Mouse (Mus musculus) brain, embryonic 14.5 days (tissue): ENCODE data around the gene Proser1. TPM values are rescaled to one million over a fixed set of nuclear protein-coding genes. Genes with fewer than 3 reads are reported as not detected.

Source experiments
- DNase-seq: peaks from one replicate; pipeline ENCODE4 v3.0.0-alpha.2; 2011; ENCODE audit warnings: low read depth
- CTCF ChIP-seq: fragments of 200-500 bp; IDR thresholded peaks from 2 replicates; pipeline ENCODE4 v1.5.1; 2012; ENCODE audit warnings: inconsistent platforms, mild to moderate bottlenecking, moderate library complexity, borderline replicate concordance; ENCODE audit not compliant: insufficient read depth, insufficient read length; ENCODE audit errors: extremely low read depth
- POLR2A ChIP-seq: fragments of 200-500 bp; IDR thresholded peaks from 2 replicates; pipeline ENCODE4 v1.6.1; 2012; ENCODE audit warnings: mild to moderate bottlenecking, inconsistent platforms, borderline replicate concordance; ENCODE audit not compliant: poor library complexity, insufficient read depth, insufficient read length, severe bottlenecking; ENCODE audit errors: extremely low read depth
- polyA plus RNA-seq: library from polyadenylated mRNA; depleted of rRNA; stranded (reverse); fragments of >200 nt; gene quantifications from 2 replicates; pipeline ENCODE4 v1.2.3, GENCODE M21; 2012

The Proser1 gene
- polyA plus RNA-seq, 1 experiment, result 30.7 TPM

DNA sequence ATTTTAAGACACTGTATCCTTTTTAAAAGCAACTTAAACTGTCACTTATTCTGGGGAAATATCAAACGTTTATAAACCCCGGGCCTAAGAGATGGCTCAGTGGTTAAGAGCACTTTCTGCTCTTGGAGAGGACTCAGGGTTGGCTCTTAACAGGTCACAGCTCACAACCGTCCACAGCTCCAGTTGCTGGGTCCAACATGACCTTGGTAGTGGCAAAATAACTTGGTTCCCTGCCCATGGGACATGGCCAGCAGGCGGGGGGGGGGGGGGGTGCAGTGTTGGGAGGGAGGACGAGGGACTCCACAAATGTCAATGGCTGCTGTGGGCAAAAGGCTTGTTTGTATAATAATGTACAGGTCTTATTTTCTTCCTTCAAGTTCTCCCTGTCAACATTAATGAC lies 3.9 kb downstream of the Proser1 start:
- no peak for DNase-seq
- TF ChIP-seq CTCF, result no peak
- TF ChIP-seq POLR2A, result no peak

DNA sequence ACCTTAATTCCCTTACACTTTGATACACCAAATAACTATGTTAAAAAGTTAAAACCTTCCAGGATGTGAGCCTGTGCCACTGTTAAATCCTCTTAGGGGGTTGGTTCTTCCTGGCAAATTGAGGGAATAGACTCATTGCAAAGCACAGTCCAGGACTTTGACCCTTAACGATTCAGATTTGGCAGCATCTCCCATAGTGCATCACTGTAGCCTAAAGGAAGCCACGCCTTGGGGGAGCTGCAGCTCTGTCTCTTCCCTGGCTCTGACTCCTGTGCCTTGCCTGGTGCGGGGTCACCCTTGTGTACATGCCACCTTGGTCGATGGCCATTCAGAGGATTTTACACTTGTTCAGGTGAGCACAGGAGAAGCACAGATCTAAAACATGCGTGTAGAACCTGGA lies 6.2 kb downstream of the Proser1 start:
- TF ChIP-seq POLR2A (no peak), CTCF (no peak)
- DNase-seq, result no peak

DNA sequence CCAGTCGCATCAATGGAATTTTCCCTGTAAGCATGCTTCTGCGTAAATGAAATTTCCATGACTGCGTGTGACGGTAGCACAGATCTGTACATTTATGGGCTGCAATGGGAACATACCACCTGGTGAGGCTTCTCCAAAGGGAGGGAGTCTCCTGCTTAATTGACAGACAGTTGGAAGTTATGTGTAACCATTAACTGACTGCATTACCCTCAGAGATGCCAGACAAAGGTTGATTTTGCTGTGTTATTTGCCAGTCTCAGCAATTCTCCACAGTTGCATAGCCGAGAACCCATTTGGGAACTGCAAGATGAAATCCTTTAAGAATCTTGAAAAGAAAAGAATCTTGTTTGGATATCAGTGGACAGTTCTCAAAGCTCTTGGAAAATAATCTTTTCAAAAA lies 8.6 kb downstream of the Proser1 start:
- TF ChIP-seq POLR2A, result no peak

GRCm38 (mm10) chr3:53474179-53474578 lies 10.7 kb downstream of the Proser1 start:
- no peak for TF ChIP-seq CTCF
- no peak for TF ChIP-seq POLR2A
- no peak for DNase-seq

More for the DNA sequence above, 8.6 kb downstream of the Proser1 start:
- DNase-seq, result no peak

DNA sequence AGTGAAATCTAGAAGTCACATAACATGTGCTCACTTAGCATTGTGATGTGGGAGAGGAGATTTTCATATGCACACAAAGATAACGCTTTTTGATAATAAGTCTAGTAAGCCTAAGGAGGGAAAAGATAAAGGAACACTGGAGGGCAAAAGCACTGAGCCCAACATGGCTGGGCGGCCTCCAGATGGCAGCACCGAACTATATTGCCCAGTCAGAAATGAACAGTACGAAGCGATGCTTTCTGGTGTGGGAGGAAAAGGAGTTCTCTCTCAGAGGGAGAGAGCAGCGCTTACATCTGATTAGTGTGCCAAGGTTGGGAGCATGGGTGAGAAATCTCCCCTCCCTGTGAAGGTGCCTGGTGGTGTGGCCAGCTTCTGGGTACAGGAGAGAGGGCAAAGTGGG lies 12.4 kb downstream of the Proser1 start:
- peak; percentile 63 for DNase-seq
- TF ChIP-seq CTCF (peak; percentile 73), POLR2A (no peak)

DNA sequence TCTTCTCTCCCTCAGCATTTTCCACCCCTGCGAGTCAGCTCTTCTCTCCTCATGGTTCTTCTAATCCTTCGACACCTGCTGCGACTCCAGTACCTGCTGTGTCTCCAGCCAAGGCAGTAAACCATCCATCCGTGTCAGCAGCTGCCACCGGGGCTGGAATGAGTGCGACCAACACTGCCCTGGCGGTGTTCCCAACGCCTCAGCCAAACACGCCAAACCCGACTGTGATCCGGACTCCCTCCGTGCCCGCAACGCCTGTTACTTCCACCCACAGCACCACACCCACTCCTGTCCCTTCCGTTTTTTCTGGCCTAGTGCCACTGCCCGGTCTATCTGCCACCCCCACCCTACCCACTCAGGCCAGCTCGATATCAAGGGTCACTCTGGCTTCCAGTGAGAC lies 14.0 kb downstream of the Proser1 start:
- TF ChIP-seq POLR2A (no peak), CTCF (no peak)
- no peak for DNase-seq

- DNase-seq, result no peak
- TF ChIP-seq POLR2A (no peak), CTCF (no peak)
Measured at GRCm38 (mm10) chr3:53478419-53479046, 15.1 kb downstream of the Proser1 start.

DNA sequence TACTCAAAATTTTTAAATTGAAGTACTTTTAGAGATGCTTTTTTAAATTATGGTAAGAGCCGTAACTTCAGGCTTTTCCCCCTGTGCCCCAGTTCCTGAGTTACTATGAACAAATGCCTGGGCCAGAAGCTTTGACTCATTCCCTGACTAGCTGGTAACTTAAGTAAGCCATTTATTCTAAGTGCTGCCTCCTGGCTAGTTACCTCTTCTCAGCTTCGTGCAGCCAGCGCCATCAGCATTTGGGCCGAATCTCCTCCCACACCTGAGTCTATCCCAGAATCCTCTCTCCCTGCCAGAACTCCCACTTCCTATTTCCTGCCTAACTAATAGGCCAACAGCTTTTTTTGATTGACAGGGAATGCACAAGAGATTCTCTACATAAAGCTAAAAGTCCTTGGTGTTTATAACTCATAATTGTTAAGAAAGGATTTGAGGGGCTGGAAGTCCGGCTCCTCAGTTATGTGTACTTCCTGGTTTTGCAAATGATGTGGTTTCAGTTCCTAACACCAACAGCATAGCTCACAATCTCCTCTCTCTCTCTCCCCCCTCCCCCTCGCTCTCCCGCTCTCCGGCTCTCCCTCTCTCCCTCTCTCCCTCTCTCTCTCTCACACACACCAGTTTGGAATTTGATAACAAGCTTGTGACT lies 20.1 kb downstream of the Proser1 start:
- DNase-seq, result no peak
- TF ChIP-seq POLR2A (no peak), CTCF (no peak)

DNA sequence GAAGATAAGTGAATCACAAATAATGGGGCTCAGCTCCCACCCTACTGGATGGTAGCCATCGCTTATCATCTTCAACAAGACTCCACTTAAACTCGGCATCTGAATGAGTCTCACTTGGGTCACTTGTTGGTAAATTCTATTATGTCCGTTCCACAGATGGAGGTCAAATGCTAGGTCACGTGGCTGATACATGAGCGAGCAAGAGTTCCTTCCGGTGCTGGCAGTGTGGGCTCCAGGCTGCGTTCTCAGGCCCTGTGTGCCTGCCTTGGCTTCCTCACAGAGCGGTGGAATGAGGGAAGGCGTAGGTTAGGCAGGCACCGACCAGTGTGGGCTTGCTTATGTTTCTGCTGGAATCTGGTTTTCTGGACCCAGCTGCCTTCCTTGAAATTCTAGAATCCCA lies 23.1 kb downstream of the Proser1 start:
- DNase-seq, result no peak
- TF ChIP-seq POLR2A, result no peak

DNA sequence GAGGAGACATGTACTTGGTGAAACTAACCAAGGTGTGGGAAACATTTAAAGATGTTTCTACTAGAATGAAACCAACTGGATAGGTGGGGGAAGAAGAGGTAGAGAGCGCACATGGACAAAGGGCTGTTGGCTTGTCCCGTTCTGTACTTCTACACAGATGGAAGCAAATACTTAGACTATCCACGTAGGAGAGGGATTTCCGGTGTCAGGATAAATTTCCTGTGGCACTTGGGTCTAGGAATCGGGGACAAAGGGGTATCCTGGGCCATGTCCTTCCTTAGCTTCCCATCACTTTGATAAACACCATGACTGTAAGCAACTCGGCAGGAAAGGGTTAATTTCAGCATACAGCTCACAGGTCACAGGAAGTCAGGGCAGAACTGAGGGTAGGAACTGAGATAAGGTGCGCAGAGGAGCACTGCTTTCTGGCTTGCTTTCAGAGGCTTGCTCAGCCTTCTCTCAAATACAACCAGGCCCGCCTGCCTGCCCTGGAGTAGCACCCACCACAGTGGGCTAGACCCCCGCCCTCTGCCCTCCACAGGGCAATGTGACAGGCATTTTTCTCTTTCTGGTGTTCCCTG lies 23.6 kb downstream of the Proser1 start:
- no peak for DNase-seq
- TF ChIP-seq POLR2A (no peak), CTCF (no peak)

DNA sequence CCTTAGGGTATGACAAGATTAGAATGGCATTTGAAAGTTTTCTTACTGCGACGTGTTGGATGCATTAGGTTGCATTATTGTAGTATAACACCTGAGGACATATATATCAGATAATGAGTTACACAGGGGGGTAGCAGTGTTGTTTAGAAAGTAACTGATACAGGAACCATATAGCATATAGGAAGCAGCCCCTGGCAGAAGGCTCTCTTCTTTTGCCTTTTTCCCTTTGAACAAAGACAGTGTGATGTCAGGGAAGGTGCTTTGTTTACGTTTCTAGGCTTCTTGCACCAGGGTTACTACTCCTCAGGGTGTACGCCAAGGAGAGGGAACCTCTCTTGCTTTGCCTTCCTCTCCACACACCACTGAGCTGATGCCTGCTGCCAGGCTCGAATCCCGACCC lies 24.9 kb downstream of the Proser1 start, which contains the start of gene Stoml3:
TSS of gene Stoml3 (plus strand) at position 301 of the 400 bp plus-strand sequence.
- no peak for TF ChIP-seq CTCF
- TF ChIP-seq POLR2A, result no peak
- no peak for DNase-seq

GRCm38 (mm10) chr3:53498351-53498905 lies 35.0 kb downstream of the Proser1 start:
- no peak for DNase-seq
- no peak for TF ChIP-seq CTCF
- TF ChIP-seq POLR2A, result no peak
